Mouse (Mus musculus): ENCODE data around the gene Cltc. TPM values are rescaled to one million over a fixed set of nuclear protein-coding genes. Genes with fewer than 3 reads are reported as not detected.

The Cltc gene
- polyA plus RNA-seq, 1 experiment = 86.1 TPM

DNA sequence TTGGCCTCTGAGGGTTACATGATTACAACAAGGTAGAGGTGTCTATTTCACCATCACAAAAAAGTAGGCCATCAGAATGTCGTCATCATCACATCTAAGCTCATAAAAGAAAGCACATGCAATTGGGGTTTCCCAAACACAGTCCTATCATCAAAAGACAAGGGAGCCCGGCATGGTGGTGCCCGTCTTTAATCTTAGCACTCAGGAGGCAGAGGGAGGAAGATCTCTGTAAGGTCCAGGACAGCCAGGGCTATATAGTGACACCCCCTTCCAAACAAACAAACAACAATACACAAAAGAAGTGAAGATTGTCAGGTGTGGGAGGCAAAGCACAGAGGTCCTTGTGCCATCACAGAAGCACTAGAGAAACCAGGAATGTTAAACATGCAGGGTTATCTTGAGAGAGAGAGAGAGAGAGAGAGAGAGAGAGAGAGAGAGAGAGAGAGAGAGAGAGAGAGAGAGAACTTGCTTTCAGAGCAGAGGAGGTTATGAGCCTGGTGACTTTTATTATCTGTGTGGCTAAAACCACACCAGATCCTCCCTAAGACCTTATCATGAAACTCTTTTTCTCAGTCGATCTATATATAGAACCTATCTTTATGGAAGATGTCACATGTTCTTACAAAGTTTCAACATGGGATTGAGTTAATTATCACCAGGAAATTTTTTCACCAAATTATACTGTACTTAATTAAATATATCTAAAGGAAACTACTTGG lies 100.4 kb downstream of the Cltc start:
- Histone ChIP-seq H3ac (ENCODE audit: control insufficient read depth, insufficient read length) (no peak overlapping the region), H3K4me2 (ENCODE audit: low read depth) (no peak overlapping the region), H3K36me3 (ENCODE audit: control insufficient read depth, insufficient read depth) (peaks cover 25% of the 10 kb centered on the region), H3K4me3 (no peak overlapping the region), H3K79me2 (ENCODE audit: control insufficient read depth, insufficient read depth) (peaks cover 5% of the 10 kb centered on the region), H3K27me3 (ENCODE audit: control insufficient read depth, insufficient read depth, insufficient read length) (no peaks in the 10 kb centered on the region)
- TF ChIP-seq MAX (IDR thresholded peaks at IDR 0.05; ENCODE audit: low read depth) (no peak), TCF3 (IDR thresholded peaks at IDR 0.05; ENCODE audit: insufficient read length, low read depth) (no peak), MYOG (IDR thresholded peaks at IDR 0.05; ENCODE audit: control insufficient read depth in 1 of 3, insufficient read depth in 1 of 3, insufficient read length in 2 of 3, low read depth in 2 of 3) (no peak), POLR2AphosphoS2 (IDR thresholded peaks at IDR 0.05; ENCODE audit: insufficient read length, low read depth) (no peak), MYOD1 (IDR thresholded peaks at IDR 0.05; ENCODE audit: control insufficient read depth in 1 of 3, insufficient read length in 2 of 3, low read depth in 2 of 3) (no peak)

GRCm38 (mm10) chr11:86655671-86656070 lies 101.7 kb downstream of the Cltc start:
- H3ac ChIP-seq (ENCODE audit: control insufficient read depth, insufficient read length) = no peak overlapping the region
- TF ChIP-seq MYOG (IDR thresholded peaks at IDR 0.05; ENCODE audit: control insufficient read depth in 1 of 3, insufficient read depth in 1 of 3, insufficient read length in 2 of 3, low read depth in 2 of 3) (no peak), POLR2AphosphoS2 (IDR thresholded peaks at IDR 0.05; ENCODE audit: insufficient read length, low read depth) (no peak), CEBPB (IDR thresholded peaks at IDR 0.05; ENCODE audit: insufficient read depth, poor library complexity, severe bottlenecking) (no peak), TCF12 (IDR thresholded peaks at IDR 0.05; ENCODE audit: insufficient read depth, poor library complexity, severe bottlenecking) (no peak), MAX (IDR thresholded peaks at IDR 0.05; ENCODE audit: low read depth) (no peak)
- H3K4me2 ChIP-seq (ENCODE audit: low read depth) = no peak overlapping the region
- peaks cover 5% of the 10 kb centered on the region for H3K79me2 ChIP-seq (ENCODE audit: control insufficient read depth, insufficient read depth)
- no peaks in the 10 kb centered on the region for H3K27me3 ChIP-seq (ENCODE audit: control insufficient read depth, insufficient read depth, insufficient read length)
- H3K36me3 ChIP-seq (ENCODE audit: control insufficient read depth, insufficient read depth) = peaks cover 19% of the 10 kb centered on the region
- H3K4me3 ChIP-seq = no peak overlapping the region

GRCm38 (mm10) chr11:86654096-86654495 lies 103.3 kb downstream of the Cltc start:
- TF ChIP-seq MYOD1 (IDR thresholded peaks at IDR 0.05; ENCODE audit: control insufficient read depth in 1 of 3, insufficient read length in 2 of 3, low read depth in 2 of 3) (no peak), MYOG (IDR thresholded peaks at IDR 0.05; ENCODE audit: control insufficient read depth in 1 of 3, insufficient read depth in 1 of 3, insufficient read length in 2 of 3, low read depth in 2 of 3) (no peak), SRF (IDR thresholded peaks at IDR 0.05; ENCODE audit: control insufficient read depth, insufficient read length, low read depth) (no peak)
- Histone ChIP-seq H3K27me3 (ENCODE audit: control insufficient read depth, insufficient read depth, insufficient read length) (no peaks in the 10 kb centered on the region), H3K79me2 (ENCODE audit: control insufficient read depth, insufficient read depth) (peaks cover 9% of the 10 kb centered on the region), H3K4me3 (no peak overlapping the region), H3K36me3 (ENCODE audit: control insufficient read depth, insufficient read depth) (peaks cover 8% of the 10 kb centered on the region), H3ac (ENCODE audit: control insufficient read depth, insufficient read length) (no peak overlapping the region), H3K4me2 (ENCODE audit: low read depth) (peak overlapping the region; percentile 93)

DNA sequence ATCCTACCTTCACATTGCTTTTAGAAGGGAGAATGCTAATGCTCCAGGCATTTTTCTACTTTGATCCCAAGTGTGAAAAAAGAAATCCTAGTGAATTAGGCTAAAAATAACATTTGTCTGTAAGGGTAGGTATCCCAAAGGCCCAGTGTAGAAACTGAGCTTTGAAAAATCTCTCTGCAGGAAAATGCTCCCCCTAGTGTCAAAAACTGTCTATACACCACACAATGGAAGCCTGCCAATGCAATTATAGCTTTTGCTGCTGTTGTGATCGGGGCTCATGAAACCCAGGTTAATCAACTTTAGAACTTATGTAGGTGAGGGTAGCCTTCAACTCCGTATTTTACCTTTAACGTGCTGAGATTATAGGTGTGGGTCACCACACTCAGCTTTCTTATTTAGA lies 103.9 kb downstream of the Cltc start:
- Histone ChIP-seq H3K4me2 (ENCODE audit: low read depth) (peak overlapping the region; percentile 93), H3K79me2 (ENCODE audit: control insufficient read depth, insufficient read depth) (peaks cover 13% of the 10 kb centered on the region), H3ac (ENCODE audit: control insufficient read depth, insufficient read length) (no peak overlapping the region), H3K4me3 (no peak overlapping the region), H3K36me3 (ENCODE audit: control insufficient read depth, insufficient read depth) (peaks cover 2% of the 10 kb centered on the region), H3K27me3 (ENCODE audit: control insufficient read depth, insufficient read depth, insufficient read length) (no peaks in the 10 kb centered on the region)
- TF ChIP-seq POLR2A (IDR thresholded peaks at IDR 0.05; ENCODE audit: insufficient read length, low read depth) = no peak

GRCm38 (mm10) chr11:86652578-86652979 lies 104.8 kb downstream of the Cltc start:
- no peaks in the 10 kb centered on the region for H3K27me3 ChIP-seq (ENCODE audit: control insufficient read depth, insufficient read depth, insufficient read length)
- H3K79me2 ChIP-seq (ENCODE audit: control insufficient read depth, insufficient read depth) = peaks cover 13% of the 10 kb centered on the region
- H3K36me3 ChIP-seq (ENCODE audit: control insufficient read depth, insufficient read depth) = no peaks in the 10 kb centered on the region
- H3K4me3 ChIP-seq = no peak overlapping the region
- no peak for TF ChIP-seq POLR2AphosphoS2 (IDR thresholded peaks at IDR 0.05; ENCODE audit: insufficient read length, low read depth)
- no peak for TF ChIP-seq REST (IDR thresholded peaks at IDR 0.05; ENCODE audit: insufficient read depth, insufficient read length)
- TF ChIP-seq CEBPB (IDR thresholded peaks at IDR 0.05; ENCODE audit: insufficient read depth, poor library complexity, severe bottlenecking) = peak; percentile 85
- no peak for TF ChIP-seq MYOG (IDR thresholded peaks at IDR 0.05; ENCODE audit: control insufficient read depth in 1 of 3, insufficient read depth in 1 of 3, insufficient read length in 2 of 3, low read depth in 2 of 3)
- TF ChIP-seq MYOD1 (IDR thresholded peaks at IDR 0.05; ENCODE audit: control insufficient read depth in 1 of 3, insufficient read length in 2 of 3, low read depth in 2 of 3) = no peak
- no peak for TF ChIP-seq E2F4 (IDR thresholded peaks at IDR 0.05; ENCODE audit: insufficient read depth)
- TF ChIP-seq TCF3 (IDR thresholded peaks at IDR 0.05; ENCODE audit: insufficient read length, low read depth) = no peak
- TF ChIP-seq TCF12 (IDR thresholded peaks at IDR 0.05; ENCODE audit: insufficient read depth, poor library complexity, severe bottlenecking) = peak; percentile 47
- no peak for TF ChIP-seq SRF (IDR thresholded peaks at IDR 0.05; ENCODE audit: control insufficient read depth, insufficient read length, low read depth)
- TF ChIP-seq POLR2A (IDR thresholded peaks at IDR 0.05; ENCODE audit: insufficient read length, low read depth) = no peak
- no peak for TF ChIP-seq USF1 (IDR thresholded peaks at IDR 0.05; ENCODE audit: low read depth)
- no peak overlapping the region for H3ac ChIP-seq (ENCODE audit: control insufficient read depth, insufficient read length)
- peak overlapping the region; percentile 93 for H3K4me2 ChIP-seq (ENCODE audit: low read depth)

Data from myocyte (in vitro differentiated cells).